Mouse (Mus musculus) C2C12 (cell line): ENCODE results near the gene Gm37240. TPM values are rescaled to one million over a fixed set of nuclear protein-coding genes. Genes with fewer than 3 reads are reported as not detected.

Source experiments
- H3K27me3 ChIP-seq: one replicate; pipeline ENCODE4 v1.6.1; 2011; ENCODE audit not compliant: control insufficient read depth, insufficient read depth, insufficient read length
- H3K36me3 ChIP-seq: one replicate; pipeline ENCODE4 v1.6.1; 2011; ENCODE audit not compliant: control insufficient read depth, insufficient read depth
- H3K4me3 ChIP-seq: one replicate; pipeline ENCODE4 v1.5.1; 2011; ENCODE audit warnings: mild to moderate bottlenecking, control low read depth; ENCODE audit not compliant: poor library complexity, insufficient read depth, severe bottlenecking
- H3K79me2 ChIP-seq: one replicate; pipeline ENCODE4 v1.6.1; 2011; ENCODE audit not compliant: control insufficient read depth, insufficient read depth
- H3K79me3 ChIP-seq: one replicate; pipeline ENCODE4 v1.6.1; 2011; ENCODE audit warnings: low read depth, control low read depth
- H3ac ChIP-seq: one replicate; pipeline ENCODE3; 2011; ENCODE audit warnings: low read depth; ENCODE audit not compliant: control insufficient read depth, insufficient read length
- CEBPB ChIP-seq: IDR thresholded peaks from one replicate; pipeline ENCODE4 v1.6.1; 2011; ENCODE audit warnings: low read depth, mild to moderate bottlenecking, control low read depth, moderate library complexity
- CTCF ChIP-seq: IDR thresholded peaks from one replicate; pipeline ENCODE4 v1.5.1; 2011; ENCODE audit not compliant: control insufficient read depth, insufficient read depth, insufficient read length
- FOSL1 ChIP-seq: IDR thresholded peaks from one replicate; pipeline ENCODE4 v1.8.0; 2011; ENCODE audit warnings: mild to moderate bottlenecking, low read length; ENCODE audit not compliant: poor library complexity, insufficient read depth, severe bottlenecking
- MAX ChIP-seq: IDR thresholded peaks from one replicate; pipeline ENCODE4 v1.6.1; 2011; ENCODE audit warnings: mild to moderate bottlenecking, control low read depth
- MYOD1 ChIP-seq: IDR thresholded peaks from one replicate; pipeline ENCODE4 v1.6.1; 2011; ENCODE audit warnings: low read depth; ENCODE audit not compliant: control insufficient read depth, insufficient read length
- MYOG ChIP-seq: IDR thresholded peaks from one replicate; pipeline ENCODE4 v1.6.1; 2011; ENCODE audit not compliant: control insufficient read depth, insufficient read length; ENCODE audit errors: extremely low read depth
- USF1 ChIP-seq: IDR thresholded peaks from one replicate; pipeline ENCODE4 v1.6.1; 2011; ENCODE audit warnings: low read depth, mild to moderate bottlenecking, control low read depth, moderate library complexity
- polyA plus RNA-seq: library from polyadenylated mRNA; unstranded; fragments of >200 nt; fragmentation: generic; extraction: Trizol; gene quantifications from one replicate; pipeline ENCODE4 v1.2.1, GENCODE M21; 2012; ENCODE audit warnings: missing spikeins

Gm37240 gene
- polyA plus RNA-seq, 1 experiment, result 7.3 TPM

GRCm38 (mm10) chr3:85679960-85680359 lies 207.4 kb downstream of the Gm37240 start:
- no peak overlapping the region for H3K4me3 ChIP-seq
- H3K36me3 ChIP-seq, result no peaks in the 10 kb centered on the region
- H3ac ChIP-seq, result no peak overlapping the region
- H3K79me3 ChIP-seq, result no peaks in the 10 kb centered on the region
- H3K79me2 ChIP-seq, result no peaks in the 10 kb centered on the region
- H3K27me3 ChIP-seq, result no peaks in the 10 kb centered on the region
- TF ChIP-seq MYOD1, result no peak
- TF ChIP-seq FOSL1, result no peak
- no peak for TF ChIP-seq CEBPB
- no peak for TF ChIP-seq MAX
- no peak for TF ChIP-seq USF1

DNA sequence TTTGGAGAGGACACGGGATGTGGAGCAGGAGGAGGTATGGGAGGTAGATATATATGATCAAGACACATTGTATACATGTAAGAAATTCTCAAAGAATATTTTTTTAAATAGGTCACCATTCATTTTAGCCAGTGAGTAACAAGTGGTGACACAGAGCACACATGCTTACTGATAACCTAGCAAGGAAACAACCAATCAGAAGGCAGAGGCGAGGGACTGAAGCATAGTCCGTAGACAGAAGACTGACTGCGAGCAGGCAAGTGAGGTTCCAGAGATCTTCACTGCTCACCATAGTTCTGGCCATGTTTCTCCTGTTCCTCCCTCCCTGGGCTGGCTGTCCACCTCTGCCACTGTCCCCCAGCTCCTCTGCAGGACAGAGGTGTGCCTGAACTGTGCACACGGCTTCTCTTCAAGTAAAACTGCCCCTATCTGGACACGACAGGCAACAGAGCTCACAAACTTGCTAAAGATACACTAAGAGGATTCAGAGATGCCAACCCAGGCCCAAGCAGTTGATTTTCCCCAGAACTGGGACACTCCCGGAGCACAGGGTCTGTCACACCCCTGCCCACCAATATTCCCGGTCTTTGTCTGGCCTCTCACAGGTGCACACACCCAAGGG lies 207.9 kb downstream of the Gm37240 start:
- Histone ChIP-seq H3K79me2 (no peaks in the 10 kb centered on the region), H3K4me3 (no peak overlapping the region), H3K36me3 (peaks cover 3% of the 10 kb centered on the region), H3K79me3 (no peaks in the 10 kb centered on the region), H3ac (no peak overlapping the region), H3K27me3 (no peaks in the 10 kb centered on the region)
- TF ChIP-seq MAX (no peak), USF1 (no peak), CTCF (no peak), MYOG (no peak), FOSL1 (no peak), MYOD1 (no peak), CEBPB (no peak)

DNA sequence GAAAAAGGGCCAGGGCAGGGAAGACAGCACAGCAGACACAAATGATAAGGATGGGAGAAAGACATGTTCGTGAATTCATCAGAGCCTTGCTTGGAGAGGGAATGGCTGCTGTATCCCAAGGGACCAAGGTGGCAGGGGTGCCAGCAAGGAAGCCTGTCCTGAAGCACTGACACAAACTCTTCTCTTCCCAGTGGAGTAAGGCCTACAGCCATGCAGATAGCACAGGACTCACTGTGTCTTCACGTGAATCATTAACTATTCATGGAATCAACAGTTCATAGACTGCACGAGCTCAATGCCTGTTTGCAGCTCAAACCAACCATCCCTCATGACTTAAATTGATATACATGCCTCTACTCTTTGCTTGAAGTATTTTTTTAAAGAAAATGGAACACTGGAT lies 209.4 kb downstream of the Gm37240 start:
- Histone ChIP-seq H3K4me3 (no peak overlapping the region), H3ac (no peak overlapping the region), H3K79me3 (no peaks in the 10 kb centered on the region), H3K36me3 (peaks cover 5% of the 10 kb centered on the region), H3K27me3 (no peaks in the 10 kb centered on the region), H3K79me2 (no peaks in the 10 kb centered on the region)
- TF ChIP-seq CTCF (no peak), USF1 (no peak), MYOD1 (no peak), MYOG (no peak), FOSL1 (no peak), MAX (no peak), CEBPB (no peak)

DNA sequence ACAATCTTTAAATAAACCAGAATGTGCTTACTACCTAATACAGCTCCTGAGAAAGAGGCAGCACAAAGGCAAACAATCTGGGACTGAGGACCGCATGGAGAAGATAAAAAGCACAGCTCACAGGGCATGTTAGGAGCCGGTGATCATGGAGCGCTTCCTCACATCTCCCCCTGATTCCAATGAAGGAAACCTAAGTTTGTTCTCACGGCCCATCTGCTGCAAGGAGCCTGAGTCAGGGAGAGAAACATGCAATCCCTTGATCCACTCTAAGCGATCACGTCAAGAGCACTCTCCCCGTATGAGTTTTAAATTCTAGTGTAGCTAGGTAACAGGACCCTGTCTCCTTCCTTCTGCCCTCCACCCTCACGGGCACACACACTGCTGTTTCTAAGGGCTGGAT lies 210.2 kb downstream of the Gm37240 start:
- Histone ChIP-seq H3K4me3 (no peak overlapping the region), H3ac (no peak overlapping the region), H3K36me3 (peaks cover 5% of the 10 kb centered on the region), H3K79me3 (no peaks in the 10 kb centered on the region), H3K27me3 (no peaks in the 10 kb centered on the region), H3K79me2 (no peaks in the 10 kb centered on the region)
- TF ChIP-seq MYOG, result no peak
- TF ChIP-seq MYOD1, result no peak
- TF ChIP-seq CEBPB, result no peak
- TF ChIP-seq FOSL1, result no peak

DNA sequence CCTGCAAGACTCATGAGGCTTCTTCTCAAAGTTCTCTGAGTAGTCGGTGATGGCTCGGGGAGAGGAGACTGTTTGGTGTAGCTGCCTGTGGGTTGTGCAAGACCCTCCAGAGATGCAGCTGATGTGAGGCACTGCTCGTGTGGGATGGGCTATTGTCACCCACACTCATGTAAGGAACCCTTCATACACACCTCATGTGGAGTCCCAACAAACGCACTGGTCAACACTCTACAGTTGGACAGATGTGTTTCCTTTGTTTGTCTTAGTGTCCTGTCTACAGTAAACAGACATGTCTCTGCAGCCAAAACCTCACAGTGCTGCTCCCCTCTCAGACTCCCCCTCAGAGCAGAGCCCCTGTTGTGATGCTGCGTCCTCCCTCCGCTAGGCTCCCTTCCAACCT lies 217.5 kb downstream of the Gm37240 start:
- Histone ChIP-seq H3K79me3 (no peaks in the 10 kb centered on the region), H3K4me3 (no peak overlapping the region), H3K79me2 (no peaks in the 10 kb centered on the region), H3ac (no peak overlapping the region), H3K27me3 (no peaks in the 10 kb centered on the region), H3K36me3 (peaks cover 5% of the 10 kb centered on the region)
- TF ChIP-seq MYOD1 (no peak), USF1 (no peak), MAX (no peak), FOSL1 (no peak)

- Histone ChIP-seq H3K36me3 (no peaks in the 10 kb centered on the region), H3ac (no peak overlapping the region), H3K4me3 (no peak overlapping the region), H3K27me3 (no peaks in the 10 kb centered on the region), H3K79me2 (no peaks in the 10 kb centered on the region), H3K79me3 (no peaks in the 10 kb centered on the region)
- TF ChIP-seq CTCF, result no peak
- no peak for TF ChIP-seq MYOD1
- TF ChIP-seq CEBPB, result no peak
- no peak for TF ChIP-seq USF1
- no peak for TF ChIP-seq MAX
- no peak for TF ChIP-seq MYOG
- no peak for TF ChIP-seq FOSL1
Measured at GRCm38 (mm10) chr3:85667683-85668082, 219.6 kb downstream of the Gm37240 start.
